Mouse (Mus musculus) kidney, adult 2 months (tissue): ENCODE measurements around the gene Zfp788.
"Not testable (repeated sequence)": the region's sequence is repeated elsewhere in the genome, so short reads cannot be mapped to it uniquely, and the experiment has no call there.

Experiments used
- CTCF ChIP-seq: fragments of 200-500 bp; conservative IDR thresholded peaks from 2 replicates; pipeline ENCODE4 v1.5.1; 2011; ENCODE audit warnings: low read depth, mild to moderate bottlenecking, control low read depth, low read length, moderate library complexity, mixed read lengths; ENCODE audit not compliant: insufficient read depth, insufficient read length
- POLR2A ChIP-seq: fragments of 200-500 bp; IDR thresholded peaks from one replicate; pipeline ENCODE4 v1.6.1; 2011; ENCODE audit warnings: low read depth, low read length, control low read depth

DNA sequence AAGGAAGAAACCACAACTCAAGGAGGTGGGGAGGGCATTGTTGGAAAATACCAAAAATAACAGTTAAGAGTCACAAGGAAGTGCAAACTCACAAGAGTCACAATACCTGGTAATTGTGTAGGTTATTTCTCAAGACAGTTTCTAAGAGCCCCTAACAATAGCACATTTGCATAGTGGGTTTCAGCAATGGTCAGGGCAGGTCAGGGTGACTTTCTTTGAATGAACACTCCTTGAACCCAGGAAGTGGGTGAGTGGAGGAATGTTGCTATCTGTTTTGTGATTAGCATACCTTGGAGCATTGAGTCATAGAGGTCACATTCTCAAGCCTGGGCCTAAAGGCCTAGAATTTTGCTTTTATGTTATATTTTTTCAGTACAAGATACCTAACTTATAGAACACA lies 45.2 kb upstream of the Zfp788 start:
- TF ChIP-seq POLR2A, CTCF: not testable (repeated sequence)
